Mouse (Mus musculus): ENCODE measurements at regions not wholly inside any gene's neighbourhood (a gene's known extent, or its start where the extent isn't known, plus 50 kb on each side); places are given as distances from the start of the nearest gene placed in this dataset.

- no peaks in the 10 kb centered on the region for H3K36me3 ChIP-seq (replicated peaks; ENCODE audit: control insufficient read depth, insufficient read depth, low read length)
- no peak overlapping the region for H3K4me3 ChIP-seq (ENCODE audit: low read depth, low read length)
- no peaks in the 10 kb centered on the region for H3K9me3 ChIP-seq (replicated peaks; ENCODE audit: control insufficient read depth, low read length)
- no peak overlapping the region for H3K4me2 ChIP-seq (ENCODE audit: low read depth, low read length)
- WGBS, result 51% methylated on average over 2 of the region's 2 CpGs
- no peaks in the 10 kb centered on the region for H3K27me3 ChIP-seq (ENCODE audit: control insufficient read depth, insufficient read depth, low read length)
- DNase-seq (ENCODE audit: low spot score) (no peak), ATAC-seq (ENCODE audit: insufficient read depth, low read depth) (no peak)
- H3K9ac ChIP-seq (replicated peaks; ENCODE audit: low read depth, low read length), result no peak overlapping the region
- no peaks in the 10 kb centered on the region for H3K4me1 ChIP-seq (ENCODE audit: control insufficient read depth, insufficient read depth)
- no peak for TF ChIP-seq CTCF (IDR thresholded peaks at IDR 0.05; ENCODE audit: low read depth)
- no peak for TF ChIP-seq EP300 (IDR thresholded peaks at IDR 0.05; ENCODE audit: low read depth)
- no peak overlapping the region for H3K27ac ChIP-seq (ENCODE audit: low read depth)
Measured at GRCm38 (mm10) chr4:98282275-98282674, 100.8 kb downstream of the Tm2d1 start.

- no peak for DNase-seq (ENCODE audit: low spot score)
- TF ChIP-seq EP300 (IDR thresholded peaks at IDR 0.05; ENCODE audit: low read depth) (no peak), CTCF (IDR thresholded peaks at IDR 0.05; ENCODE audit: low read depth) (no peak)
Measured at GRCm38 (mm10) chr4:98258336-98258735, 124.8 kb downstream of the Tm2d1 start.

GRCm38 (mm10) chr4:98257711-98258110 lies 125.4 kb downstream of the Tm2d1 start:
- Histone ChIP-seq H3K4me2 (ENCODE audit: low read depth, low read length) (no peak overlapping the region), H3K9me3 (replicated peaks; ENCODE audit: control insufficient read depth, low read length) (0 out of 2 replicates have a peak, but pooled peaks cover 3% of the 10 kb centered on the region), H3K4me1 (ENCODE audit: control insufficient read depth, insufficient read depth) (no peaks in the 10 kb centered on the region), H3K9ac (replicated peaks; ENCODE audit: low read depth, low read length) (no peak overlapping the region), H3K36me3 (replicated peaks; ENCODE audit: control insufficient read depth, insufficient read depth, low read length) (no peaks in the 10 kb centered on the region), H3K27me3 (ENCODE audit: control insufficient read depth, insufficient read depth, low read length) (no peaks in the 10 kb centered on the region), H3K27ac (ENCODE audit: low read depth) (no peak overlapping the region), H3K4me3 (ENCODE audit: low read depth, low read length) (no peak overlapping the region)
- no peak for ATAC-seq (ENCODE audit: insufficient read depth, low read depth)
- no peak for DNase-seq (ENCODE audit: low spot score)
- TF ChIP-seq EP300 (IDR thresholded peaks at IDR 0.05; ENCODE audit: low read depth), result no peak
- no peak for TF ChIP-seq CTCF (IDR thresholded peaks at IDR 0.05; ENCODE audit: low read depth)
- WGBS, result 85% methylated on average over 9 of the region's 9 CpGs

More at GRCm38 (mm10) chr4:98258336-98258735, 124.8 kb downstream of the Tm2d1 start:
- no peak overlapping the region for H3K9ac ChIP-seq (replicated peaks; ENCODE audit: low read depth, low read length)
- ATAC-seq (ENCODE audit: insufficient read depth, low read depth), result no peak
- H3K36me3 ChIP-seq (replicated peaks; ENCODE audit: control insufficient read depth, insufficient read depth, low read length), result no peaks in the 10 kb centered on the region
- 77% methylated on average over 7 of the region's 7 CpGs for WGBS
- H3K27me3 ChIP-seq (ENCODE audit: control insufficient read depth, insufficient read depth, low read length), result no peaks in the 10 kb centered on the region
- H3K4me2 ChIP-seq (ENCODE audit: low read depth, low read length), result no peak overlapping the region
- no peaks in the 10 kb centered on the region for H3K4me1 ChIP-seq (ENCODE audit: control insufficient read depth, insufficient read depth)
- H3K9me3 ChIP-seq (replicated peaks; ENCODE audit: control insufficient read depth, low read length), result no peaks in the 10 kb centered on the region
- H3K27ac ChIP-seq (ENCODE audit: low read depth), result no peak overlapping the region
- H3K4me3 ChIP-seq (ENCODE audit: low read depth, low read length), result no peak overlapping the region

GRCm38 (mm10) chr4:98254856-98255853 lies 128.0 kb downstream of the Tm2d1 start:
- 0 out of 2 replicates have a peak, but pooled peaks cover 4% of the 10 kb centered on the region for H3K9me3 ChIP-seq (replicated peaks; ENCODE audit: control insufficient read depth, low read length)
- no peaks in the 10 kb centered on the region for H3K36me3 ChIP-seq (replicated peaks; ENCODE audit: control insufficient read depth, insufficient read depth, low read length)
- H3K4me1 ChIP-seq (ENCODE audit: control insufficient read depth, insufficient read depth), result no peaks in the 10 kb centered on the region
- no peak overlapping the region for H3K4me3 ChIP-seq (ENCODE audit: low read depth, low read length)
- no peak overlapping the region for H3K9ac ChIP-seq (replicated peaks; ENCODE audit: low read depth, low read length)
- H3K27me3 ChIP-seq (ENCODE audit: control insufficient read depth, insufficient read depth, low read length), result no peaks in the 10 kb centered on the region
- no peak overlapping the region for H3K4me2 ChIP-seq (ENCODE audit: low read depth, low read length)
- H3K27ac ChIP-seq (ENCODE audit: low read depth), result no peak overlapping the region
- WGBS, result 70% methylated on average over 18 of the region's 18 CpGs
- ATAC-seq (ENCODE audit: insufficient read depth, low read depth) (no peak), DNase-seq (ENCODE audit: low spot score) (no peak)
- TF ChIP-seq CTCF (IDR thresholded peaks at IDR 0.05; ENCODE audit: low read depth), result peak; percentile 25; the same call in 1 of the 2 replicates
- no peak for TF ChIP-seq EP300 (IDR thresholded peaks at IDR 0.05; ENCODE audit: low read depth)

- TF ChIP-seq CTCF (IDR thresholded peaks at IDR 0.05; ENCODE audit: low read depth) (no peak), EP300 (IDR thresholded peaks at IDR 0.05; ENCODE audit: low read depth) (no peak)
- H3K9ac ChIP-seq (replicated peaks; ENCODE audit: low read depth, low read length), result no peak overlapping the region
- peak overlapping the region; percentile 51 for H3K27ac ChIP-seq (ENCODE audit: low read depth)
- H3K4me2 ChIP-seq (ENCODE audit: low read depth, low read length), result peak overlapping the region; percentile 47
- 13% methylated on average over 16 of the region's 16 CpGs for WGBS
- H3K4me3 ChIP-seq (ENCODE audit: low read depth, low read length), result peak overlapping the region; percentile 22
- DNase-seq (ENCODE audit: low spot score), result peak; percentile 14
- no peaks in the 10 kb centered on the region for H3K27me3 ChIP-seq (ENCODE audit: control insufficient read depth, insufficient read depth, low read length)
- H3K9me3 ChIP-seq (replicated peaks; ENCODE audit: control insufficient read depth, low read length), result 0 out of 2 replicates have a peak, but pooled peaks cover 3% of the 10 kb centered on the region
- H3K4me1 ChIP-seq (ENCODE audit: control insufficient read depth, insufficient read depth), result no peaks in the 10 kb centered on the region; the same call in 1 of the 2 replicates
- no peaks in the 10 kb centered on the region for H3K36me3 ChIP-seq (replicated peaks; ENCODE audit: control insufficient read depth, insufficient read depth, low read length)
- ATAC-seq (ENCODE audit: insufficient read depth, low read depth), result peak; percentile 24; the same call in 1 of the 2 replicates
Measured at GRCm38 (mm10) chr4:98243941-98244929, 138.9 kb downstream of the Tm2d1 start.
